In genomic region chr2:55437977-55438376, GRCm38 (mm10) we compare ENCODE assay signal across 9 mouse cellular contexts. TPM values are rescaled to one million over a fixed set of nuclear protein-coding genes. Genes with fewer than 3 reads are reported as not detected.
DNase-seq lines count a peak whose midpoint lies in the region; ATAC-seq and TF ChIP-seq lines count a peak whose summit lies in the region.
"Had no signal": no experiment of that assay in that cellular context is flagged by ENCODE, and none has a peak within 500 bp of the region (broad histone marks: within the 10 kb centered on the region; RNA-seq: fewer than 3 reads in every experiment).

No protein-coding gene starts in this region.

- peak overlapping the region; percentile 86 for H3K4me2 ChIP-seq in heart, embryonic 13.5 days
- peak overlapping the region; percentile 93 for H3K4me2 ChIP-seq in hindbrain, embryonic 12.5 days (replicated peaks)
- H3K4me2 ChIP-seq in midbrain, postnatal 0 days (ENCODE audit: low read depth, low read length, poor library complexity, severe bottlenecking) = peak overlapping the region; percentile 91

- peaks cover 33% of the 10 kb centered on the region for H3K27me3 ChIP-seq in heart, embryonic 13.5 days (replicated peaks)
- peaks cover 27% of the 10 kb centered on the region for H3K27me3 ChIP-seq in hindbrain, embryonic 12.5 days
- no peaks in the 10 kb centered on the region for H3K27me3 ChIP-seq in midbrain, postnatal 0 days (ENCODE audit: insufficient read depth, low read length)
- H3K27me3 ChIP-seq: CH12.LX had no signal

- no peak overlapping the region for H3K27ac ChIP-seq in heart, embryonic 13.5 days (replicated peaks)
- H3K27ac ChIP-seq in hindbrain, embryonic 12.5 days = no peak overlapping the region
- H3K27ac ChIP-seq in midbrain, postnatal 0 days (ENCODE audit: low read depth, low read length) = no peak overlapping the region

- intact Hi-C loops in heart, postnatal 25 days (cut with DNase I) = no loop called here

- WGBS in heart, embryonic 13.5 days = 12% methylated on average over 1 of the region's 1 CpGs
- WGBS in hindbrain, embryonic 12.5 days = 0% methylated on average over 1 of the region's 1 CpGs
- 0% methylated on average over 1 of the region's 1 CpGs for WGBS in midbrain, postnatal 0 days

- TF ChIP-seq CTCF in midbrain, postnatal 0 days (IDR thresholded peaks at IDR 0.05) = no peak

- no peaks in the 10 kb centered on the region for H3K9me3 ChIP-seq in heart, embryonic 13.5 days
- no peaks in the 10 kb centered on the region for H3K9me3 ChIP-seq in hindbrain, embryonic 12.5 days (replicated peaks)
- no peaks in the 10 kb centered on the region for H3K9me3 ChIP-seq in midbrain, postnatal 0 days (ENCODE audit: low read length)

- no peak for DNase-seq in heart, postnatal 25 days (ENCODE audit: low spot score)
- DNase-seq in cerebellum, postnatal 10 days = peak; percentile 42 to 54
- peak; percentile 28 for DNase-seq in midbrain, postnatal 0 days (ENCODE audit: low spot score)
- DNase-seq in ovary, adult 18-20 months (ENCODE audit: low spot score) = no peak
- no peak for DNase-seq in natural killer cell, adult 2 months (ENCODE audit: low spot score in 2 of 2)

- no peaks in the 10 kb centered on the region for H3K36me3 ChIP-seq in heart, embryonic 13.5 days
- no peaks in the 10 kb centered on the region for H3K36me3 ChIP-seq in hindbrain, embryonic 12.5 days
- no peaks in the 10 kb centered on the region for H3K36me3 ChIP-seq in midbrain, postnatal 0 days (ENCODE audit: insufficient read depth, low read length)

- ATAC-seq in heart, embryonic 13.5 days (ENCODE audit: extremely low read depth, insufficient number of reproducible peaks, low FRiP score, low TSS enrichment) = no peak
- no peak for ATAC-seq in hindbrain, embryonic 12.5 days (ENCODE audit: low FRiP score)
- ATAC-seq in midbrain, postnatal 0 days (ENCODE audit: low FRiP score) = no peak
- no peak for ATAC-seq in megakaryocyte-erythroid progenitor cell, adult 5-6 weeks (replicated peaks; ENCODE audit: low FRiP score, low TSS enrichment, poor library complexity, severe bottlenecking)

- H3K4me1 ChIP-seq in heart, embryonic 13.5 days = peaks cover 25% of the 10 kb centered on the region
- H3K4me1 ChIP-seq in hindbrain, embryonic 12.5 days = peaks cover 21% of the 10 kb centered on the region
- no peaks in the 10 kb centered on the region; the same call in 1 of the 2 replicates for H3K4me1 ChIP-seq in midbrain, postnatal 0 days (ENCODE audit: insufficient read depth, low read length)

- H3K4me3 ChIP-seq in heart, embryonic 13.5 days = peak overlapping the region; percentile 66
- peak overlapping the region; percentile 53 for H3K4me3 ChIP-seq in hindbrain, embryonic 12.5 days
- peak overlapping the region; percentile 74 for H3K4me3 ChIP-seq in midbrain, postnatal 0 days (ENCODE audit: low read depth, low read length)

- H3K9ac ChIP-seq in heart, embryonic 13.5 days = peak overlapping the region; percentile 83
- H3K9ac ChIP-seq in hindbrain, embryonic 12.5 days = peak overlapping the region; percentile 58; the same call in 1 of the 2 replicates
- H3K9ac ChIP-seq in midbrain, postnatal 0 days (replicated peaks; ENCODE audit: low read length, poor library complexity, severe bottlenecking) = peak overlapping the region; percentile 73; the same call in 1 of the 2 replicates

RNA-seq across cellular contexts. Expression of gene Kcnj3, which starts 2.2 kb away (rescaled TPM):
- 4.9 and 5.1 TPM in 2 replicates for polyA plus RNA-seq in heart, embryonic 13.5 days (2015; fragmentation: Nextera tagmentation; extraction: Ambion mirVana)
- 10 to 100 TPM; 53.0 to 54.5 TPM for total RNA-seq in heart, postnatal 25 days (2021)
- 1.8 and 2.2 TPM in 2 replicates for polyA plus RNA-seq in hindbrain, embryonic 12.5 days (2016; fragmentation: Nextera tagmentation; extraction: Ambion mirVana)
- total RNA-seq in midbrain, postnatal 0 days (2014; rRNA removed) = 25.3 and 29.7 TPM in 2 replicates
- 5.5 and 5.8 TPM in 2 replicates for polyA plus RNA-seq in midbrain, postnatal 0 days (2015; fragmentation: Nextera tagmentation; extraction: Ambion mirVana)
- total RNA-seq in megakaryocyte-erythroid progenitor cell, adult 5-6 weeks (2014; fragmentation: Nextera tagmentation) = not detected in 2 replicates
- total RNA-seq in megakaryocyte-erythroid progenitor cell, adult 5-6 weeks (2017) = not detected in 2 replicates
- total RNA-seq: CH12.LX had no signal

Comparison
In these comparisons a context has a peak if more than half of its experiments do, and no peak if none do; other contexts are left out.
1. DNase-seq: peak in cerebellum, postnatal 10 days (2 of 2) and midbrain, postnatal 0 days (single experiment); none in heart, postnatal 25 days (single experiment), ovary, adult 18-20 months (single experiment) and natural killer cell, adult 2 months (0 of 2).
2. RNA of gene Kcnj3, which starts 2.2 kb away (total RNA-seq): 53.0 to 54.5 TPM in heart, postnatal 25 days and 25.3 to 29.7 TPM in midbrain, postnatal 0 days; not detected in megakaryocyte-erythroid progenitor cell, adult 5-6 weeks; every median in the first group is over 10 times any median in the second.
3. Peak in every context shown above with its lines, with median percentiles within 50 percentile points of each other: H3K4me2 ChIP-seq, H3K4me3 ChIP-seq and H3K9ac ChIP-seq.